Mouse (Mus musculus) retina, adult 2 months (tissue): ENCODE data around the gene Zbtb48.

ENCODE experiments used
- DNase-seq: peaks from one replicate; pipeline ENCODE4 v3.0.0-alpha.2; 2012; ENCODE audit warnings: low read depth, low spot score

The Zbtb48 gene

DNA sequence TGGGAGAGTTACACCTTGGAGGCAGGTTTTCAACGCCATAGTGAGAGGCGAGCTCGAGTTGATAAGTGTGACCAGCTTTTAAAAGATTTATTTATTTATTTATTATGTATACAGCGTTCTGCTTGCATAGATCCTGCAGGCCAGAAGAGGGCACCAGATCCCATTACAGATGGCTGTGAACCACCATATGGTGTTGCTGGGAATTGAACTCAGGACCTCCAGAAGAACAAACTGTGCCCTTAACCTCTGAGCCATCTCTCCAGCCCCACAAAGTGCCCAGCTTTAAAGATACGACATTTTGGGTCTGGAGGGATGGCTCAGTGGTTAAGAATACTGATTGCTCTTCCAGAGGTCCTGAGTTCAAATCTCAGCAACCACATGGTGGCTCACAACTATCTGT lies 1.6 kb upstream of the Zbtb48 start:
- DNase-seq: no peak

DNA sequence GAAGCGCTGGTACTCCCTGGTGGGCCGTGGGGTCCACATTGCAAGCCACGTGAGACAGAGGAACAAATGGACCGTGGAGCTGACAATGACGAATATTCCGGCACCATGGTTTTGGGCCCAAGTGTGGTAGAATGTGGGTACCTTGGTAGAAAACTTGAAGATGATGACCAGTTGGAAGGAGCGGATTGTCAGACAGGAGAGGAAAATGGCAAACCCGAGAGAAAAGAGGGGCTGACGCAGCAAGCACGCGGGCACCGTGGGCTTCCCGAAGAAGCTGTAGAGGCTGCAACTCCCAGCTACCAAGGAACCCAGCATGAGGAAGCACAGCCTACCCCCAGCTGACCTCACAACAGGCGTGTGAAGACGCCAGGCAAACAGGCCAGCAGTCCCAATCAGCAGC lies 985 bp upstream of the Zbtb48 start:
- no peak for DNase-seq

DNA sequence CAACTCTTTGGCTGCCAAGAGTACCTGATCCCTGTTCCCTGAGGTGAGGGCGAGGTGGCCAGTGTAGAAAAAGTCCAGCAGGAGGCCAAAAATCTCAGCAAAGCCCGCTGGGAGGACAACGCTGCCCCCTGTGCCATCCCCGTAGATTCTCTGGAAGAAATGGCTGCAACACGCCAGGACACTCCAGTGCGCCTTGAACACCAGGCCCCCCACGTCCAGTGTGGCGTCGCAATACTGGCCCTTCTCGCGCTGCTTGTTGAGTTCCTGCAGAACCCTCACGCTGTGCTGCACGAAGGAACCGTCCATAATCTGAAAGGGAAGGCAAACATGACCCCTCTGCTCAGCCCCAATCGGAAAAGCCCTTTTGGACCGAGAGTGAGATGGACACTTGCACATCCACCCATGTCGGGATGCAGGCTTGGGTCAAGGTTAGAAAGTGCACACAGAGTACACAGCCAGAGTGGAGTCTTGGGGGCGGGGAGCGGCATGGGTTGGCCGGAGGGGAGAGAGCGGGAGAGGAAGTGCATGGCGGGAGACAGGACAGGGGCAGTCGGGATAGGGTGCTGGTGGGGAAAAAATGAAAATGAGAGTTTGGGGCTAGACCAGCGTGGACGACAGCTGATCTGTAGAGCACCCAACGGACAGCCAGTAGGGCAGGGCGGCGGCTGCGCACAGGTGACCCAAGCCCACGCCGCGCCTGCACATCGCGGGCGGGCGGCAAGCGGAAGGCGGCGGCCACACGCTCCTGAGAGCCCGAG lies 541 bp downstream of the Zbtb48 start:
- DNase-seq: no peak

DNA sequence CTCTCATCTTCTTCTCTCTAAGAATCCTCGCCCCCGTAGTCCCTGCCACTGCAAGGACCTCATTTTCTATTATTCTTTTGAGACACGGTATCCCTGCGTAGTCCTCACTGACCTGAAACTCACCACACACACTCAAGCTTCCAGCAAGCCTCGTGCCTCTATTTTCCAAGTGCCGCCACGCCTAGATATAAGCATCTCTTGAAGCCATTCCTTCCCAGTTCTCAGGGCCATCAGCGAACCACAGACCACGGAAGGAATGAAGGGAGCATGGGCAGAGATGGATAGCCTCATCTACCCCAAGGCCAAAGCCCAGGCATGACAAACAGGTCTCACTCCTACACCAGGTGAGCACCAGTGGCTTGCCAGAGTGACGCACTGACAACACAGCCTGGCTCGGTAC lies 2.9 kb downstream of the Zbtb48 start:
- DNase-seq: no peak

DNA sequence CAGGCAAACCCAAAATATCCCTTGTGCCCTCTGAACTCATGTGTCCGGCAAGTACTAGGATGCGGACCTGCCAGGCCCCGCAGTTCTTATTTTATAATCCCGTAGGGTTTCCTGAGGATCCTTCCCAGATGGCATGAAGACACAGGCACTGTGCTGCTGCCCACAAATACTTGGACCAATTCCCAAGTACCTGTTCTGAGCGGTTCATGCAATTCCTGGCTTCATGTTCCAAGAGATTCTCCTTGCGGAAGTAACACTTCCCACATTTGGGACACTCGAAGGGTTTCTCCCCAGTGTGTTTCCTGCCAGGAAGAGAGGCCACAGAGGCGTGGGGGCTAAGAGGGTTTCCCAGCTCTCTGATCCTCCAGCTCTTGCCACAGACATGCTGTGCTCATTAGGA lies 5.0 kb downstream of the Zbtb48 start:
- DNase-seq: no peak

DNA sequence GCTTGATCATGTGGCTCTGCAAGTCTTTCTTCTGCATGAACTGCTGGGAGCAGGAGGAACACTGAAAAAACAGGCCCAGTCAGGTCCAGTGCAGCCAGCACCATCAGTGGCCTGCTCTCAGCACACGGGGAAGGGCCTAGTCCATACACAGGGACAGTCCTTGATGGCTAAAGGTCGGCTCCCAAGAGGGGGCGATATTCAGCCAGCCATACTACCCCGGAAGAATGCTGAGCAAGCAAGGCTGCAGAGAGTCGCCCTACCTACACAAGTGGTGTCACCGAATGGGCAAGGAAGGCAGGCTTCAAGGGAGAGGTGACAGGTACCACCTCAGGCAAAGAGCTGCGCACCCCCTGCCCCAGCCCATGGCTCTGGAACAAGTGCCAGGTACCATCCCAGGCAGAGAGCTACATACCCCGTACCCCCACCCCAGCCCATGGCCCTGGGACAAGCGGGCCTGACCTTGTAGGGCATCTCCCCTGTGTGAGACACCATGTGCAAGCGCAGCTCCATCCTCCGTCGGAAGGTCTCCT lies 5.8 kb downstream of the Zbtb48 start:
- no peak for DNase-seq

DNA sequence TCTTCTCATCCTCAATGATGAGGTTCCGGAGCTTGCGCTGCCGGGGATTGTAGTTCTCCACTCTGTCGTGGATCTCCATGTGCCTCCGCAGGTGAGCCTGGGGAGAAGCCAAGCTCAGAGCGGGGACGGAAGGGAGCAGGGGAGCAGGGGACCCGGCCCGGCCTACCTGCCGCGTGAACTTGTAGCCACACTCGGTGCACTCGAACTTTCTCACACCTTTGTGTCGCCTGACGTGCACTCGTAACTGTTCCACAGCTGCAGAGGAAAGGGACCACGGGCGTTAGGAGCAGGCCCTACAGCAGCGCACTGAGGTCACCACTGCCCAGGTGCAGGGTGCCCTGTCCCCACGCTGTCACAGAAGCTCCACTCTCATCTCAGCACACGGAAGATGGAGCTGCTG lies 7.4 kb downstream of the Zbtb48 start:
- DNase-seq: no peak

DNA sequence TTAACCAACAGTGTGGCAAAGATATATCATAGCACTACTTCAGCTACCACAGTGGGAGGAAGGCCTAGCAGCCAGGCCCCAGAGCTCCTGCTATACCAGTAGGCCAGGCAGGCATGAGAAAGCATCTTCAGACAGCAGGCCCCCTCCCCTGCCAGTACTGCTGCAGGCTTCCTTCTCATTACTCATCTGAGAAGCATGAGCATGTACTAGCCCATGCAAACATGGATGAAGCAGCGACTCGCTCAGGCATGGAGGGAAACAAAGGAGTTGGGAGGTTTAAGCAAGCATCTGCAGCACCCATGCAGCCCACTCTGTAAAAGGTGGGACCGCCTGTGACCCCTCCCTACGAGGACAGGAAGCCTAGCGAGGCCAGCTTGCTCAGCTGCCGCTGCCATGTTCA lies 8.4 kb downstream of the Zbtb48 start:
- no peak for DNase-seq

DNA sequence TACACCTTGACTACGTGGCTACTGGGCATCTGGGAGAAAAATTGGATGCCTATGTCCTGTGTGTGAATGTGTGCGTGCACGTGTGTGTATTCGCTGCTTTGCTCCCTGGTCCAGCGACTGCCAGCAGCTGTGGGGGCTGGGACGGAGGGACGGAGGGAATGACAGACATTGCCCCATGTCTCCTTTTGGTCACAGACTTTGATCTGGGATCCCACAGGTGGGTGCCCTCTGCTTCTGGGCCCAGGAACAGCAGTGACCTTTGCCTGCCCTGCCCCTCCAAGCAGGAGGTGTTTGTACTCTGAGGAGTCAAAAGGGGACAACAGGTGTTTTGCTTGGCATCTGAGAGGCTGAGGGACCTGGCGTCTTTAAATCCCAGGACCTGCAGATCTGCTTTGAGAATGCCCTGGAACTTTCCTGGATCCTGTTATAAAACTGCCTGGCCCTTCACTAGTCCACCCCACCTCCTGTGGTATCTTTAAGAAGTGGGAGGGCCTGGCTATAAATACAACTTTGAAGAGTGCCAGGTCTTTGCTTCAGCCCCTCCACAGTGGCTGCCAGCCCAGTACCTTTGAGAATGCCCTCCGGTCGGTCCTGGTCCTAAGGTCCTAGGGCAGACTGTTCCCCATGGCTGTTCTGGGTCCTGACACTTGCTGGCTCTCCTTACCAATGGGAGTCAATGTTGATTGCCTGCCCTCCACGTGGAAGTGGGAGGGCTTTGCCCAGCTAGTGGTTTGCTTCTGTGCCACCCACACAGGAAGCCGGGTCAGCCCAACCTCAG lies 14.2 kb downstream of the Zbtb48 start:
- DNase-seq: no peak

DNA sequence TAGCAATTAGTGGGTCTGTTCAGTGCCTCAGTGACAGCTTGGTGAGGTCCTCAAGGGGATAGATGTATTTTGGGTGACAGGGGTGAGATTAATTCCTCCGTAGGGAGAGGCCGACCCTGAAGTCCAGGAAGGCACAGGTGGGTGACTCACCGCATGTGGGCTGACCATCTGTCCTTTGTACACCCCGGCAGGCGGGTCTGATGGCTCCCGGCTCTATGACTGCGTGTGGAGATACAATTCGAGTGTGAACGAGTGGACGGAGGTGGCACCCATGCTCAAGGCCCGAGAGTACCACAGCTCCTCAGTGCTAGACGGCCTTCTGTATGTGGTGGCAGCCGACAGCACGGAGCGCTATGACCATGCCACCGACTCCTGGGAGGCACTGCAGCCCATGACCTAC lies 15.4 kb downstream of the Zbtb48 start:
- DNase-seq: no peak

DNA sequence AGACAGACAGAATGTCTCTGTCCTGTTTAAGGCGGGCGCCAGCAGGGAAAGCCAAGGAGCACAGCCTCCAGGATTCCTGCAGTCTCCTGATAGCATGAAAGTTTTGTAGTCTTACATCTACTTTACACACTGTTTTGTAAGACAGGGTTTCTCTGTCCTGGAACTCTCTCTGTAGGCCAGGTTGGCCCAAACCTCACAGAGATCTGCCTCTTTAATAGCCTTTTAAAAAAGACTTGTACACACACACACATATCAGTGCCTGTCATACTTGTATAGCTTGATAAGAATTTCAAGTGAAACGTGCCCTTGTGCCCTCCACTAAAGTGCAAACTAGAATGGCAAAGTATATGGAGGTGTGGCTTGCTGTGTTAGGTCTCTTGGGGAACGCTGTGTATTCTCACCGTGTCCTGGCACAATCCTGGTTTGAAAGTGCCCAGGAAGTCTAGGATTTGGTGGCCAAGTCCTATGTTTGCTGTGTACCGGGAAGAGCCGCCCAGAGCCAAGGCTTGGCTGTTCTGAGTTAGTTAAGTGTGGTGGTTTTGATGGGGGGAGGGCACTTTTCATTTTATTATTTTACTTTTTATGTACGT lies 16.2 kb downstream of the Zbtb48 start:
- no peak for DNase-seq

DNA sequence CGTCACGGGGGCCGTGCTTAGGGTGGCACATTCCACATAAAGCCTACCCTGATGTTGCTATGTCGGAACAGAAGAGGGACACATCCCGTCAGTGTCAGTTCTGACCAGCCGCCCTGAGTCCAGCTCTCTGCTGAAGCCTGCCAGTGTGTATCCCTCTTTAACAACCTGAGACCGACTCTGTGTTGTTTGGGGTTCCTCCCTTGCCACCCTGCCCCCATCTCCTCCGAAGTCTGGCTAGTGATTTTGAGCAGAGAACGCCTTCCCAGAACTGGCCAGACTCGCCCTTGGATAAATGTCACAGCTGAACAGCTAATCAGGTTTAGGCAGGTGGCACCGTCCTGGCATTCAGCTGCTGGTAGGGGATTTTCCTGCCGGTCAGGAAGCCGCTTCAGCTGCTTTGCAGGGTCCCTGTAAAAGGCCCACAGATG lies 16.8 kb downstream of the Zbtb48 start:
- DNase-seq: peak; percentile 46

DNA sequence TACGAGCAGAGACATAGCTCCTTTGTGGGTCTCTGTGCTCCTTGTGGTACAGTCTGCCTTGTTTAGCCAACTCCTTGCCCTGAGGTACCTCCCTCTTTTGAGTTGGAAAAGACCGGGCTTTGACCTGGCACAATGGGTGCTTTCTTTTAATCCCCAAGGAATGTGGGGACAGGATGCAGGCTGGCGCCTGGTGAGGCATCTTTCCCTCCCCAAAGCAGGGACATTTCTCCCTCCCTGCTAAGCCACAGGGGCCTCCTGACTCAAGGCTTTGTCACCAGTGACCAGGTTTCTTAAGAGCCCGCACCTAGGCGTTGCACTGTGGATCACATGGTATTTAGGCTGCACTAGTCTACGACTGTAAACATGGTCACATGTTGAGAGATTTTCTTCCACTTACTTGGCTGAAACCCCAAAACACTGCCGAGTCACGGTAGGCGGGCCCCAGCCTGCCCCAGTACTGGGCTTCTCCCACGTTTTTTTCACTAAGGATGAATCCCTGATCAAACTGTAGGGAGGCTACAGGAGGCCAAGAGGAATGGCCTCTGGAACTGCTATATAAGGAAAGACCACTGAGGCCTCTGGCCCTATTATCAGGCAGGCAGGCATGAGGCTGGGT lies 17.3 kb downstream of the Zbtb48 start:
- DNase-seq: no peak

DNA sequence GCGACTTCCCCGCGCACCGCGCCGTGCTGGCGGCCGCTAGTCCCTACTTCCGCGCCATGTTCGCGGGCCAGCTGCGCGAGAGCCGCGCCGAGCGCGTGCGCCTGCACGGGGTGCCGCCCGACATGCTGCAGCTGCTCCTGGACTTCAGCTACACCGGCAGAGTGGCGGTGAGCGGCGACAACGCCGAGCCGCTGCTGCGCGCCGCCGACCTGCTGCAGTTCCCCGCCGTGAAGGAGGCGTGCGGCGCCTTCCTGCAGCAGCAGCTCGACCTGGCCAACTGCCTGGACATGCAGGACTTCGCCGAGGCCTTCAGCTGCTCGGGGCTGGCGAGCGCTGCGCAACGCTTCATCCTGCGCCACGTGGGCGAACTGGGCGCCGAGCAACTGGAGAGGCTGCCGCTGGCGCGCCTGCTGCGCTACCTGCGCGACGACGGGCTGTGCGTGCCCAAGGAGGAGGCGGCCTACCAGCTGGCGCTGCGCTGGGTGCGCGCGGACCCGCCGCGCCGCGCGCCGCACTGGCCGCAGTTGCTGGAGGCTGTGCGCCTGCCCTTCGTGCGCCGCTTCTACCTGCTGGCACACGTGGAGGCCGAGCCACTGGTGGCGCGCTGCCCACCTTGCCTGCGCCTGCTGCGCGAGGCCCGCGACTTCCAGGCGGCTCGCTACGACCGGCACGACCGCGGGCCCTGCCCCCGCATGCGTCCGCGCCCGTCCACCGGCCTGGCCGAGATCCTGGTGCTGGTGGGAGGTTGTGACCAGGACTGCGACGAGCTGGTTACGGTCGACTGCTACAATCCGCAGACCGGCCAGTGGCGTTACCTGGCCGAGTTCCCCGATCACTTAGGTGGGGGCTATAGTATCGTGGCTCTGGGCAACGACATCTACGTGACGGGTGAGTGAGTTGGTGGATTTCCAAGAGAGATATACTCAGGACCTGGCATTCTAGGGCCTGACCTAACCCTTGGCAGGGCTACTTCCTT lies 18.1 kb downstream of the Zbtb48 start:
- DNase-seq: no peak

DNA sequence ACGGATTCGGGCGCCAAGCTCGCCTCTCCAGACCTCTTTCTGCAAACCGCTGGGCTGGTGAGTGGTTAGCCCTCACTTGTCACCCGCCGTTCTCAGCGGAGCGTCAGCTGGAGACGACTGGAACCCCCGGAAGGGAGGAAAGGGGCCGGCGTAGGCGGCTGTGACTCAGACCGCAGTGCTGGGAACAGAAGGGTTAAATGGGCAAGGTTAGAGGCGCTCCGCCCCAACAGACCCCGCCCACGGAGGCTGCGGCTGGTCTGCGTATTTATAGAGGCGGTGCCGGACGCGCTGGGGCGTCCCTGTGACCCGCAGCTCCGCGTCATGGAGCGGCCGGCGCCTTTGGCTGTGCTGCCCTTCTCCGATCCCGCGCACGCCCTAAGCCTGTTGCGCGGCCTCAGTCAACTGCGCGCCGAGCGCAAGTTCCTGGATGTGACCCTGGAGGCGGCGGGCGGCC lies 18.8 kb downstream of the Zbtb48 start, which contains the start of gene Klhl21:
TSS of gene Klhl21 (plus strand) at position 182 of the 454 bp plus-strand sequence.
- DNase-seq: peak; percentile 74

DNA sequence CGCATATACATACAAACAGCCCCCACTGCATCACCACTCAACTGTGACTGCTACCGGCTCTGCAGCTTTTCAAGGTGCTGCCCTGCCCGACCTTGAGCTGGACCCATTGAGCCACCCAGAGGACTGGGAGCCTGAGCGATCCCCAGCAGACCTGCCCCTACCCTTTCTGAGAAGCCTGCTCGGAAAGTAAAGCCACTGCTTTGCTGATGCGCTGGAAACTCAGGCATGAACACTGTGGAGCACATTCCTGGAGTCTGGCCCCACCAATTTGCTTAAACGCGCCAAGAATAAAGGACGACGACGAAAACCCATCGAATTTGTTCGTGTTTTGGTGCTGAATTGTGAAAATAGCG lies 19.3 kb downstream of the Zbtb48 start:
- DNase-seq: no peak

DNA sequence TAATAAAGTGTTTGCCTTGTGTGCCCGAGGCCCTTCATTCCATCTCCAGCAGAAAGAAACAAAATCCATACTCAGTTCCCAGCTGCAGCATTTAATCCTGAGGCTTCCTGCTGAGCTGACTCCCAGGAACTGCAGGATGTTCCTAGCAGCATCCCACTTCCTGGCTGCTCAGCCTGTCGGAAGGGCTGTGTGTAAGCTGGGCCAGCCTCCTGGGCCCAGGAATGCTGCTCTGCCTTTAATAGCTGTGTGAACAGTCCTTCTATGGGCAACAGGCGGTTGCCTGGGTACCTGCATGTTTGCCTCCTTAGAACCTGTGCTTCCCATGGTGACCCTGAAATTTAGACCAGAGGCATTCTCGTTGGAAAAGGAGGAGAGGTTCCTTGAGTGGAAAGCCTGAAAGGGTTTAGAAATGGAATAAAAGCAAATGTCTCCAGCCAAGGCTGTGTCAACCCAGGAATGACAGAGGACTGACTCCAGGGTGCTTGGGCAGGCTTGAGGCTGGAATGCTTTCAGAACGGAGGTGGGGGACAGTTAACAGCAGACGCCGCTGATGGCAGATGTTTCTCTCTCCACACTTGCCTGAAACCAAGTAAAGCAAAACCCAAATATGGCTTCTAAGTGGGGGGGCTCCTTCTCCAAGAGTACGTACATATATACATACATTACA lies 19.9 kb downstream of the Zbtb48 start:
- no peak for DNase-seq

DNA sequence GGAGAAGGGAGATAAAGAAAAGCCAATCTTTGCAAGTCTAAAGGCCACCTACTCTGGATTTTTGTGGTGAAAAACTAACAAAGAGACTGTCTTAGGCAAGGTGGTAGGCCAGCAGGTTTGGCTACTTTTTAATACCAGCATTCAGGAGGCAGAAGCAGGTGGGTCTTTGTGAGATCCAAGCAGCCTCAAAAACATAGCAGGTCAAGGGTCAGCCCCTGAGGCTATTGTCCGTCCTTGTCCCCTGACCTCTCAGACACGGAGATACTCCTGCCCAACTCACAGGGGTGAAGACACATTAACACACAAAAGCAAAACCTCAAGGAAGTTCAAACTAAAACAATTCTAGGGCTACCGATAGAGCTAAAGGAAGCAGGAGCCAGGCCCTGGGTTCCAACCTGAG lies 20.7 kb downstream of the Zbtb48 start:
- no peak for DNase-seq

DNA sequence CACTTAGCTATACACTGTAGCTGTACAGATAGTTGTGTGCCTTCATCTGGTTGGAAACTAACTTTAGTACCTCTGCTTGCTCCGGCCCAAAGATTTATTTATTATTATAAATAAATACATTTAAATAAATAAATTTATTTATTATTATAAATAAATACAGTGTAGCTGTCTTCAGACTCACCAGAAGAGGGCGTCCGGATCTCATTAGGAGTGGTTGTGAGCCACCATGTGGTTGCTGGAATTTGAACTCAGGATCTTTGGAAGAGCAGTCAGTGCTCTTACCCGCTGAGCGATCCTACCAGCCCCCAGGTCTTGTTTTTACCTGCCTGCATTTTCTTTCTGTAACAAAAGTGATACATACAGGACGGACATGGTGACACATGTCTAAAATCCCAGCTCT lies 21.3 kb downstream of the Zbtb48 start:
- DNase-seq: no peak

DNA sequence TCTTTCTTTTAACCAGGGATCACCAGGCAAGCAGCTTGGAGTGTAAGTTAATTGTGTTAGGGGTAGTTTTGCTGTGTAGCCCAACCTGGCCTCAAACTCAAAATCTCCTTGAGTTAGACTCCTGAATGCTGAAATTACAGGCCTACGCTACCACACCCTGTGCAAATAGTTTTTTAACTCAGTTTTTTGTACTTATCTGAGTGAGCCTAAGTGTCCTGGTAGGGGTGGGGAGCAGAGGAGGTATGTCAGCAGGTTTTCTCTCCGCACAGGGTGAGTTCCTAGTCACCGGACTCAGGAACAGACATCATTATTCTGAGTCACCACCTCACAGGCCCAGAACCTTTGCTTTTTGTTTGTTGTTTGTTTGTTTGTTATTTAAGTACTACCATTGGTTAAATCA lies 25.4 kb downstream of the Zbtb48 start:
- DNase-seq: no peak
